Mouse (Mus musculus): ENCODE data around the gene Rnasel.

DNA sequence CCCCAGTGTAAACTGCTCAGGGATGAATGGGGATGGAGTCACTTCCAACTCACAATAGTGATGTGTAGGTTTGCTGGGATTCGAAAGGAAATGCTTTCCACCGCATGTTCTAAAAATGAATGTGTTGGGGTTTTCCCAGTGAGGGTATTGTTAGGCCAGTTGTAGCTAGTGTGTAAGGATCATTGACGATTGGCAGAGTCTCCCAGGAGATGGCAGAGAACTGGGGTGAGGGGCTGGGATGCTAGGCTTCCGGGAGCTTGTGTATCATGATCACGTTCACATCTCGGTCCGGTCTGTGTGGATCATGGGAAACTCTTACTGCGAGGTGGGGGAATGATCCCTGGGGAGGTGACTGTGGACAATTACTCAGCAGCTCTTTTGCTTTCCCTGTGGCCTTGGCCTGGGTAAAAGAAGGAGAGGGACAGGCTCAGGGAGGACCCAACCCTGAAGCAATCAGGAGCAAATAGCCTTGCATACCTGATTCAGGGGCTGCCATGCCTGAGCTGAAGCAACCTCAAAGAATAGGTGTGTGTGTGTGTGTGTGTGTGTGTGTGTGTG lies 46.3 kb upstream of the Rnasel start:
- TF ChIP-seq CTCF (IDR thresholded peaks at IDR 0.05; ENCODE audit: borderline replicate concordance, control insufficient read depth, extremely low read depth, insufficient read depth, low read length, poor library complexity), result no peak
- TF ChIP-seq POLR2A (IDR thresholded peaks at IDR 0.05; ENCODE audit: control insufficient read depth, extremely low read depth, insufficient read depth, low read length, poor library complexity), result no peak
